Mouse (Mus musculus) bone marrow macrophage, adult 2 months (primary cell): ENCODE results near the gene Sowahc.

Source experiments
- CTCF ChIP-seq: IDR thresholded peaks from 2 replicates; pipeline ENCODE4 v1.5.1; 2012; ENCODE audit warnings: low read depth, mild to moderate bottlenecking, low read length, moderate library complexity
- POLR2A ChIP-seq: IDR thresholded peaks from 2 replicates; pipeline ENCODE4 v1.6.1; 2012; ENCODE audit warnings: mild to moderate bottlenecking, low read depth, low read length, borderline replicate concordance

- TF ChIP-seq CTCF (no peak), POLR2A (no peak)
Measured at GRCm38 (mm10) chr10:59252396-59252795, 30.6 kb downstream of the Sowahc start.
